Mouse (Mus musculus) thymus, postnatal 36 days (tissue): ENCODE results near the gene Adgrb3.
"Not testable (repeated sequence)": the region's sequence is repeated elsewhere in the genome, so short reads cannot be mapped to it uniquely, and the experiment has no call there.

Experiments used
- DNase-seq, 2 experiments: peaks; one replicate each; pipeline ENCODE4 v3.0.0; 2022; ENCODE audit warnings: mixed read lengths in 2 of 2

Adgrb3 gene

DNA sequence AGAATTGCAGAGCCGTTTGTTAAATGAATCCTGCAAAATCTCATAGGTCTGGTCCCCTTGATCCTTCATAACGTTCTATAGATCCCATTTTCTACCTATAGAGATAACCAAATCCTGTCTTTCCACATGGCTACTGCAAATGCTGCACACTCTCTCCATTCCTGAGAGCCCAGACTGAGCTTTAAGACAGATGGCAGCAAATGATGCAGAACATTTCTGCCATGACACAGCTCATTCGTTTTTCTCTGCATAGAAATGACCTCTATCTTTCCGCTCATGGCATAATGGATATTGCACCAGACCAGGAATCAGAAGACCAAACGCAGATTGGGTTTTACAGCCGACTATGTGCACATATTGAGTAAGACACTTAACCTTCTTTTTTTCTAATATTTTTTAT lies 84.8 kb downstream of the Adgrb3 start:
- DNase-seq, result no peak

DNA sequence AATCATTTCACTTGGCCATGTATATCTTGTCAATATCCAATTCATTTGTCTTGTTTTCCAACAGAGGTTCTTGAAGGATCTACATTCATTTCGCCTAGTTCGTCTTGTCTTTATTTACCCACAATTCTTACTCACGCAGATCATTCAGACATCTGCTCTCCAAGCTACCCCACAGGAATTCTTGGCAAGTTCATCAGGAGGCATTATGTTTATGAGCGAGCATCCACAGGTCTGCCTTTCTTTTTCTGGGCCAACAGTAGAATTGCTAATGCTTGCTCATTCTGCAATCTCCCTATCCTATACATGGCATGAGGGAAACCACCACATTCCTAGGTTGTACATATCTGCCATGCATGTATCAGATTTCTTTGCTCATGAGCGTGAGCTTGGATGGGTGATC lies 99.7 kb downstream of the Adgrb3 start:
- DNase-seq, result no peak

DNA sequence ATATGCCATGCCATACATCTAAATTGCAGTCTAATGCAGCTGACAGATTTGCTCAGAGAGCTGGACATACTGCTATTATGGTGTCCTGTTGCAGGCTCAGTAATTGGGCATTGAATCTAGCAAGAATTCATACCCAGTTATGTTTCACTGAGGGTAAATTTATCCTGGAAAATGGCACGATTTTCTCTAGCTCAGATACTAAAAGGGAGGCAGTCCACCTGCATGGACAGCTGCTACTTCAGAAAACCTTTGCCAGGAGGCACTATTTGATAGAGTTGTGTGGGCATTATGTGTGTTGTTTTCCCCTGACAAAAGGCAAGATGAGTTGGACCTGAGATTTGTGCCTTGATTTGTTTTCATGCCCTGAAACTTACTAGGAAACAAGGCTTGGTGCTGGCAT lies 118.0 kb downstream of the Adgrb3 start:
- DNase-seq, result no peak

DNA sequence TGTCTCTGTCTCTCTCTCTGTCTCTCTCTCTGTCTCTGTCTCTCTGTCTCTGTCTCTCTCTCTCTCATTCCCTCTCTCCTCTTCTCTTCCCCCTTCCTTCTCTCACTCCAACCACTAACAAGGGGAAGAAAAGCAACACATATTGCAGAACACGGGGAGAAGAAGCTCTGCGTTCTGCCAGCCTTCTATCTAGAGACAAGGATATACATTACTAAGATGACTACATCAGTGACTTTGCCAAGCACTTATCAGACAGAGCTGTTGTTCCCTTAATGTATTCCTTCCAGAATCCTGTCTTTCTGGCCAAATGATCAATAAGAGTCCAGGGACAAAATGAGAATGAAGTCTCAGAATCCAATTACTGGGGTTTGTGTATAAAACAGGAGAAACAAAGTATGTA lies 123.2 kb downstream of the Adgrb3 start:
- no peak for DNase-seq

DNA sequence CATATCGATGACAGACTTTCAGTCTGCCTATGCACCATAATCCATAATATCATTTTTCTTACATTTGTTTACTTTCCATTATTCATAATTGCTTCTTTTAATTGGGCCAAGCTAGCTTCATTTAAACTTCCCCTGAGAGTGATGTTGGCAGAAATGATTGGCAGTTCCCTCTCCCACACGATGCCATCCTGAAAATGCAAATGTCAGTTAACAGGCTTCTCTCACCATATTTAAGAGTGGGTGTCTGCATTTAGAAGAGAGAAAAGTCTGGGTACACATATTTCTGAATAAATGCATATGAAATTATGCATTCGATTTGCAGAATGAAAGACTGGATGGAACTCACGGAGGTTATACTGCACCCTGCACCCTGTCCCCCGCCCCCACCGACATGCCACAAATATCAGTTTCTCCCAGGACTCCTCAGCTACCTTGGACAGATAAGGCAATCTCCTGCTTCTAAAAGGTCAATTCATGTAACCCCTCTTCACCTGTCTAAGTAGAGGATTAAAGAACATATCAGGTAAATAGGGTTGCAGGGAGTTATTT lies 130.7 kb downstream of the Adgrb3 start:
- no peak for DNase-seq

DNA sequence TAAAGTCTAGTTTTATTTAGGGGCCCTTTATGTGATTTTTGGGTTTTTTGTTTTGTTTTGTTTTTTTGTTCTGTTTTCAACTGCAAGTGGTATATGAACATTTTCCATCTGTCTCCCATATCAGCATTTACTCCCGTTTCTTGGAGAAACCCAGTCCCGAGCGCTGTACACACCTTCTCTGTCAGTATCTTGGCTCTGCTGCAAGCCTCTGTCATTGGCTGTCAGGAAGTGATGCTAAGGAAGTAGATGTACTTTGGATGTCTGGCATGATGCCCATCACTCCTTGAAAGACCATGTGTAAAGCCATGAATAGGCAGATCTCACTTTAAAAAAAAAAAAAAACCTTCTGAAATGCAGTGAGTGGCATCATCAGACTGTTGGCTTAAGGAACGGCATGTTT lies 132.3 kb downstream of the Adgrb3 start:
- DNase-seq, result no peak

DNA sequence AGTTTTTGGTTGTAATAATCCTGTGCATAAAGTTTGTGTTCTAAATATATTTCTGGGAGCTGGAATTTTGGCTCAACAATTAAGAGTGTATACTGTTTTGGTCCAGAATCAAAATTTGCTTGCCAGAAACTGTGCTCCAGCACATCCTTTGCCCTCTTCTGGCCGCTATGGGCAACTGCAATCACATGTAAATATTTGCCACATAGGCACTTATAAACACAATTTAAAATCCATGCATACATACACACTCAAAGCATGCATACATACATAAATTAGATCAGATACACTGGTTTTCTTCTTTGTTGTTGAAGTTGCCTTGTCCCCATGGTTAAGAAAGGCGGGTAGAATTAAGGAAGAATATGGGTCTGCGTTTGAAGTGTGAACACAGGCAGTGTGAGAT lies 132.7 kb downstream of the Adgrb3 start:
- DNase-seq, result no peak

DNA sequence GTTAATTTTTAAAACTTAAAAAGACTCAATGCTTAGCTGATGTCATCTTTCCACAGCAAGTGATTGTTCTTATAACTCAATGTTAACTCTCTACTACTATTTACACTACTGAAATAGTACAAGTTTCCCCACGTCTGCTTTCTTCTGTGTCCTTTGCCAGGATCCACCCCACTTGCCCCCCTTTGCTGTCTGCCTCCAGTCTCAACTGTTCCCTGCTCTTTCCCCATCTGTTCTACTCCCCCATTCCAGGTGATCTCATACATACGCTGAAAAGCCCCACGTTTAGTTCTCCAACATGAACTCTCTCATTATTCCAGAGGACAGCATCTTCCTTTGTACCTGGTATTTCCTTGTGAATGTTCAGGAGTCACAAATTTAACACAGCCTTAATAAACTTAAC lies 147.4 kb downstream of the Adgrb3 start:
- DNase-seq, result no peak

DNA sequence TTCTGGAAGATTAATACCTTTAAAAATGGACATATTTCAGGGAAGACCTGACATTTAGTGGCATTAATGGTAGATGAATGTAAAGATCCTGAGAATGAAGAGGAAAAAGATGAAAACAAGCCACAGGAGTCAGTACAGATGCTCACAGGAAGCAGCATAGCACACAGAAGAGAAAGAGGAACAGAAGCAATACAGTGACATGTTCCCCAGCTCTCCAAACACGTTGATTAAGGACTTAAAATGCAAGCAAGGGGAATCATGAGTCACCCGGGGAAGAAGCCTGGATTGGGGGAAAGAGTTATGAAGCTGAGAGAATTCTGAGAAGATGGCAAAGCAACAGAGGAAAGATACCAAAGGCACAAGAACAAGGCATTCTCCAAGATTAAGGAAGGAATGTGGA lies 149.9 kb downstream of the Adgrb3 start:
- DNase-seq, result no peak

DNA sequence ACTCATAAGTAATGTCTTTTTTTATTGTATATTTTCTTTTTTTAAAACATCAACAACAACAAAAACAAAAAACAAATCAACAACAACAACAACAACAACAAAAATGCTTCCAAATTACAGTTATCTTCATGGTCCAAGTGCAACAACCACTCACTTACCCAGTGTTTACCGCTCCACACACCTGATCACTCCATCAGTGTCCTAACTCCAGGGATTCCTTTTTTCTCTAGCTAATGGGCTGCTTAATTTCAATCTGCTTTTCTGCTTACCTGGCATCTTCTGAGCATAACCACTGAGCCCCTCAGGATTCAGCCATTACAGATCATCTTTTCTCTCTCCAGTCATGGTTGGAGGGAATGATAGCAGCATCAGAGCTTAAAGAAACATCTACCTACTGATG lies 176.8 kb downstream of the Adgrb3 start:
- no peak for DNase-seq

DNA sequence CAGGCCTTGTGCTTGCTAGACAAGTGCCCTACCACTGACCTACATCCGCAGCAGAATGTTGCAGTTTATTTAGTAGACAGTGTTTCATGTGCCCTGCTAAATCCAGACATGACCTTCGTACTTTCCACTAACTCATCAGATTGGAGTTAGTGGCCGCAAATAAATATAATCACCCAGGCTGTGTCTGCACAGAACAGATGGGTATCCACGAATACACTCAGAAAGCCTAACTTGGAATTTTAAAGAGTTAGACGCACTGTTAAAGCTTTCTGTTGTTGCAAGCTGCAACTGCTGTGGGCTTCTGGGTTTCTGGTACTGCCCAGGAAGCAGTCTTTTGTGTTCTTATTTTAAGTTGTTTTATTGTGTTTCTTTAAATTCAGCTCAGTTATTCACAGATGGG lies 185.3 kb downstream of the Adgrb3 start:
- DNase-seq, result no peak

DNA sequence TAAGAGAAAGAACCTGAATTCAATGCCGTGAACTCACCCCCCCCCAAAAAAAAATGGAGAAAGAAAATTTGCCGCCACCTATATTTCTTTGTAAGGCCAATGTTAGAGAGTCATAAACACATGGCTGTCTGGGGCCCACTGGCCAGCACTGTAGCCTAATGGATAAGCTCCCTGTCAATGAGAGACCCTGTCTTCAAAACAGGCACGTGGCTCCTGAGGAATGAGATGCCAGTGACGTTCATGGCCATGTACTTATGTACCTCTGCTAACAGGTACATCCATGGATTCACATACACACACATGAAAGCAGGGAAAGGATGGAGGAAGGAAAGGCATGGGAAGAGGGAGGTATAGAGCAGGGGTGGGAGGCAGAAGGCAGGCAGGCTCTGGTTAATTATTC lies 208.0 kb downstream of the Adgrb3 start:
- DNase-seq, result no peak

DNA sequence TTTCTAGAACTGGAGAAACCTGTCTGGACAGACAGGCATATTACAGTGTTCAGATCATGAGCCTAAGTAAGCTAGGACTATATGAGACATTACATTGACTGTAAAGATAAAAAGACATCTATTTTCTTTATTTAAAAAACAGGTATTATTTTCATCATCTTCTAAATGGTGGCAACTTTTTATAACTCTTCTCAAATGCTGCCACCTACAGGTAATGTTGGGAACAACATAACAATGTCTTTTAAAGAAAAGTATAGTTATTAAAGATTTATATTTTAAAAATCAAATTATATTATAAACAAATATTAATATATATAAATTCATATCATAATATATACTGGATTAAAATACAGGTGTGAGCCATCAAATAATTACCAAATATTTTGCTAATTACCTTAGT lies 212.6 kb downstream of the Adgrb3 start:
- no peak for DNase-seq

DNA sequence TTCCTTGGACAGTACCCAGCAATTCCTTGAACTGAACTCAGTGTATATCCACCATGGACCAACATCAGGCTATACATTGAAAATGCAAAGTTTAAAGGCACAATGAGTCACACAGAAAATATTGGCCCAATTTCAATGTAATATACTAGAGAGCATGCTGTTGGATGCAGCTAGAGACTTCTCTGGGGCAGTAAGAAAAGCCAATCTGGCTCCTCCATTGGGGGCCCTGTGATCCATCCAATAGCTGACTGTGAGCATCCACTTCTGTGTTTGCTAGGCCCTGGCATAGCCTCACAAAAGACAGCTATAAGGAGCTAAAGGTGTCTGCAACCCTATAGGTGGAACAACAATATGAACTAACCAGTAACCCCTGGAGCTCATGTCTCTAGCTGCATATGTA lies 218.7 kb downstream of the Adgrb3 start:
- not testable (repeated sequence) for DNase-seq

DNA sequence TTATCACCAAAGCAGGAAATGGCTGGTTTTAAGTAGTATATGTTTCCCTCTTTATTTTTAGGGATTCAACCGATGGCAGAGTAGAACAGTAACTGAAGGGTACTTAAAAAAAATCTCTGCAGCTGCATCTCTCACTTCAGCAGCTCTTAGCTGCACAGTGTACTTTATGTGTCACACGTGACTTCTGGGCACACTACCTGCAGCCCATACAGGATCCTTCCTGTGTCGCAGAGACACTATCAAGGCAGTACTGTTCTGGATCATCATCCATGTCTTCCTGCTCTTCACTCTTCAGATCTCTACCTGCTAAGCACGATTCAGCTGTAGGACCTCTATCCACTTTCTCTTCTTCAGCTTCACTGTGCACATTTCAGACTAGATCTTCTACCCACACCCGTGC lies 230.6 kb downstream of the Adgrb3 start:
- no peak for DNase-seq

DNA sequence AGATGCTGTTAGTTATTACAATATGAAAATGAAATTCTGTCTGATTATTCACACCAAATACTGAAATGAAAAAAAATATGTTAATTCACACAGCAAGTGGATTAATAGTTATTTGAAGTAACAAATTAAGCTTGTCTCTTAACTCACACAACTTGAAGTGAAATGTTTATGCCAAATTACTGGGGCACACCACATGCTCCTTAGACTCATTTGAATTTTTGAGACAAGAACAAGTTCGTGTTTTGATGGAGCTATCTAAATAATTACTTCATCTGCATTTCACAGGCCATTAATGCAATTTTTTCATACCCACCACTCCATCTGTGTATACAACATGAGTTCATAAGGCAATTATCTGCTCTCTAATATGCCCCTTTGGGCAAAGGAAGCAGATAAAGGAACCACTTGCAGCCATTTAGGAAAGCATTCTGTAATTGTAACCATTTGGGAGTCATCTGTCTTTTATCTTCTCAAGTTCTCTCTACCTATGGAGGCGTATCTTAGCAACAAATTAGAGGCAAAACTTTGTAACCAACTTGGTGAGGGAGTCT lies 240.9 kb downstream of the Adgrb3 start:
- DNase-seq, result no peak

DNA sequence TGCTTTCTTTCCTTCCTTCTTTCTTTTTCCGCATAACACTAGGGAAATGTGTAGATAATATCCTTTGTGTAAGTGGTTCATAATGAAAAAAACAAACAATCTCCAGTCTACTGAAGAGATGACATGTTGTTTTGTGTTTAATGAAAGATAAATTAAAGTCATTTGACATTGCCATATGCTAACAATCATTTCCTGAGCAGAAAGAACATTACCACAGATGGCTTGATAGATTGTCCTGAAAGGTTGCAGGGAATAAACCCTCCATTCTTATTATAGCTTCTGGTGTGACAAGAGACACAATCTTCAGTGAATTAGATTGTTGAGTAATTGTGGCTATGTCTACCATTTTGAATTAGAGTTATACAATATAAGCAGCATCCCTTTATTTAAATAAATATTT lies 247.8 kb downstream of the Adgrb3 start:
- DNase-seq, result no peak

DNA sequence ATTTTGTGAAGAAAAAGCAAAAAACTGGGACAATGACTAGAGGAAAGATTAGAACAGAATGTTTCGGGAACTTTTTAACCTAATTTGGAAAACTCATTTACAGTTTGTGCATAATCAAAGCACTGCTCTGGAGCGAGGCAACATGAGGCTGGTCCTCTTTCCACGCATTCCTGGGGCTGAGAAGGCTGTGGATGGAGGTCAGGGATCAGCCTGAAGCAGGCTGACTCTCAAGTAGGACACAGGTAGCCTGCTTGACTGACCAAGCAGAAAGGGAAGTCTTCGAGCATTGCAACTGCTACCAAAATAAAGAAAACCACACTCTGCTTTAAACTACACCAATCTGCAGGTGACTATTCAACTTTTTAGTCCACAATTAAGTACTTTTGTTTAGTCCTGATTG lies 251.7 kb downstream of the Adgrb3 start:
- DNase-seq, result no peak

DNA sequence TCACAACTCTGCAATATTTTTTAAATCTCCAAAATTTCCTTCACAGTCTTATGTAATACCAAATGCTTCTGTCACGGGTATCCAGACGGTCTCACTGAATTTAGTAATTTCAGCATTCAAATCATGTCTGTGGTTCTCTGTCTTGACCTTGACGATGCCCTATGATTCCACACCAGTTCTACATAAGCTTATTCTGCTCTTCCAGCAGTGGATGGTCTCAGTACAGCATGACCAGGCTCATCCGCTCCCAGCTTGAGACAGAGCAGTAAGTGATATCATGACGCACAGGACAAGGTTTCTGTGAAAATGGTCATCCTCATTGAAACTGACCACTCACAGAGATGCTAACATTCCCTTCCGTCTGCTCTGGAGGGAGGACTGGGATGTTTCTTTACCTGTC lies 252.9 kb downstream of the Adgrb3 start:
- DNase-seq, result no peak

DNA sequence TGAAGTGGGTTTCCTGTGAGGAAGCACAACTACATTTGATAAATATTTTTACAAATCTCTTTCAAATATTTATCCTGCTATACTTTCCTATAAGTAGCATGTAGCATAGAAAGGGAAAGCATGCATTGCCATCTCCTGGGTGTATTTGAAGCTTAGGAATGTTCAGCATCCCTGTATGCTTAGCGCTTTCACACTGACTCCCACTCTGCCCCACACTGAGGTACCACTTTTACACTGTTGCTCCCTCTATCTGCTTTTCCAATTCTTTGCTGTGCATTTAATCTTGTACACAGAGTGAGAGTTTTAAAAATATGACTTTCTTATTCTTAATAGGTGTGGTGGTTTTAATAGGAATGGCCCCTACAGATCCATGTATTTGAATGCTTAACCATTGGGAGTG lies 261.4 kb downstream of the Adgrb3 start:
- DNase-seq, result no peak

DNA sequence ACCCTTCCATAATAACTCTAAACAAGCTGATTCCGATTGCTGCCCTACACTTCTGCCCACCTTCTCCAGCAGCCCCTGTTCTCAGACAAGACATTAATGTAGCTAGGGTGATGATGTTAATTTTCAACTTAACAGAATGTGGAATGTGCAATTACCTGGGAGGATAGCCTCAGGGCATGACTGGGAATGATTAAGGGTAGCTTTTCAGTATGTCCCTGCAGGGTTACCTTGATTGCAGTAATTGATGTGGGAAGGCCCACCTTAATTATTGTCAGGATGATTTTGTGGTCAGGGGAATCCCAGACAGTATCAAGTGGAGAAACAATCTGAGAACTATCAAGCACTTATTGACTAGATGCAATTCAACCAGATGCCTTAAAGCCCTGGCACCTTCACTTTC lies 283.4 kb downstream of the Adgrb3 start:
- DNase-seq, result no peak

DNA sequence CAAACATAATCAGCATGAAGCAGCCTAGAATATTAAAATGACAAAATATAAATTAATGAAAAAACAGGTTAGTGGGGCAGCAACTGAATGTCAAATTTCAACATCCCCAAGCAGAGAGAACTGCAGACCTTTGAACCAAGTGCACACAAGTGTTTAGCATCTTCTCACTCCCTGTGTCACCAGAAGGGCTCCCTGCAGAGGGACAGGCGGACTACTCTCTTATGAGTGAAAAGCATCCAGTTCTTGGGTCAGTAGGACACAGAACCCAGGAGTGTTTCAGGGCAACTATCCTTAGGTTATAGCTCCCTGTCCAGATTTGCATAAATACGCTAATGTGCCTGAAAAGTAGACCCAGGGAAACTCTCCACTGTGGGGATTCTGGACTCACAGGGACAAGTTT lies 285.6 kb downstream of the Adgrb3 start:
- DNase-seq, result no peak

DNA sequence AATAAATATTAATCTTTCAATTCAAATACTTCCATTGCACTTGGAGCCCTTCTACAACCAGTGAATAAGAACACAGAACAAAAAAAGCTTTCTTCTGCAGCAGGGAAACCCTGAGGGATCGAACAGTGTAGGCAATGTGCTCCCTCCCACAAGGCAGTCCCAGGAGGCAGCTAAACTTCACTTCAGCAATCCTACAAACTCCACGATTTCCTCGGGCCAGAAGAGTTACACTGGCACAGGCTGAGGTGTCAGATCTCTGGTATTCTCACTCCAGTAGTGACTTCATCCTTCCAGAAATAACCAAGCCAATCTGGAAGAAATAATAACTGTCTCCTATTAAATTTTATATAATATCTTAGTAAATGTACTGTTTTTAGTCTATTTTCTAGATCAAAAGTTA lies 286.6 kb downstream of the Adgrb3 start:
- no peak for DNase-seq

DNA sequence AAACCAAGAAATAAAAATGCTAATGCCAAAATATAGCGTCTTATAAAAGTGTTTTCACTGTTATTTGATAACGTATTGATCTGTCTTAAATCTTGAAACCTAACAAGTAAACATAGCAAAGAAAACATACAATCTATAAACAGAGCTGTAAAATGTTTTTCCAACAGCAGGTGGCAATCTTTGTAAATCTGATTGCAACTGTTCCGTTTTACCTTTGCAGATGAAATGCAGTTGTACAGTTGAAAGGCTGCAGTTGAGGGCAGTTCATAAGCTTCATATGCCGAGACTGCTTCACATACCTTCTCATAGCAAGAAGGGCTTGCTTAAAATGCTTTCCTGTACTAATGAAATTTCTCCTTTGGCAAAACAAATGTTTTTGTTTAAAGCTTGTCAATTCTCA lies 302.5 kb downstream of the Adgrb3 start:
- no peak for DNase-seq

DNA sequence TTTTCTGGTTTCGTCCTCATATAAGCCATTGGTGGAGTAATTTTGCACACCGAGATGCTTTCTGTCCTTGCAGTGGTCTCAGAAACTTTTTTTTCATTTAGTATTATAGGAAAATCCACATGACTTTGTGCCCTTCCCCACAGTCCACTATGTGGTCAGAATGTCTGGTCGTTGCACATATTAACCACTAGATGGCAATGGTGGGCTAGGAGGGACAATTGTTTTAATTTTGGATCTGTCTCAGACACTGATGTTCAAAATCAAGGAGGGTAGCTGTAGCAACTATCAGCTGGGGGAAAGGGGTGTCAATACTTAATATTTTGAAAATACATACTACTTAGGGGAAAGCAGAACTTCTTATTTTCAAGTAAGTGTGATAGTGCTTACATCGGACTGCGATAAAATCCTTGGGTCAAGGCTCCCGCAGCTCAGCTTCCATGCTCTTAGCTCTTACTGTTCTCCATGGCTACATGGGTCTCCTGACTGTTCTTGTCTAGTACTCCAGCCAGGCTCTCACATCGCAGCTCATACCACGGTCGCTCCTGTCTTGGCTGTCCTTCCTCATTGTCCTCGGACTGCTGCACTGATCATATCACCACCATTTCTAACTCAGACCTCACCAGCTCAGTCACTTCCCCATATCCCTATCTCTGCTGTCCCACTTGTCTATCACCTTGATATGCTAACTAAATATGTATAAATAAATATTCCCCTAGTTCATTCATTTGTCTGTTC lies 319.0 kb downstream of the Adgrb3 start:
- no peak for DNase-seq
